Mouse (Mus musculus): ENCODE results near the gene Mesd. TPM values are rescaled to one million over a fixed set of nuclear protein-coding genes. Genes with fewer than 3 reads are reported as not detected.
A peak's percentile ranks its signal among the peaks of the same experiment; 100 is the strongest.

Gene Mesd
- 156 TPM for polyA plus RNA-seq (2021)

DNA sequence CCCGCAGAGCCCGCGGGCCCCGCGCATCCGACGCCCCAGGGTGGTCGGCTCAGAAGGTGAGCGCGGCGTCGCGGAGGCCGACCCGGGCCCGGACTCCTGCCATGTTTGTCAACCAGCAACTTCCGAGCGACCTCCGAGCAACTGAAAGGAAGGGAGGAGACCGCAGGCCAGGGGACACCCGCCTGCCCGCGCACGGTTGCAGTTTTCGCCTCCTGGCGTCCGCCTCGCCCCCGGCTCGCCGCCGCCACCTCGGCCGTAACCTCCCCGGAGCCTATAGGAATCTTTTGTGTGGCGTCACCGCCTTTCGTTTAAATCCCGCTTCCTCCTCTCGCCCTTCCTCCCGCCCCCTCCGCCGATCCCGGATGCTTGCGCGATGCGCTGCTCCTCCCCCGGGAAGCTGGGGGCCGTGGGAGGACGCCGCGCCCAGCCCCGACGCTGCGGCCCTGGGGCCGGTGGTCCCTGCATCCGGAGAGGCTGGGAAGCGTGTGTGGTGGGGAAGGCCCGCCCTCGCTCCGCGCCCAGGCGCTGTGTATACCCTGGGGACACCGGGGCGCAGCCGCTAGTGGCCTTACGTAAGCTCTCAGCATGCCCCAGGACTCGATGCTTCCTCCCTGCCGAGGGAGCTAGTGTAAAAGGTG is at the start of gene Mesd, which contains the start of gene Tlnrd1:
Gene Mesd (plus strand): TSS at position 446 of the 638 bp plus-strand sequence.
Gene Tlnrd1 (minus strand): TSS at position 285 of the 638 bp plus-strand sequence.
- ChIA-PET POLR2A (interaction anchor here (0.6 to 1.0 kb wide), 2 partner anchors 13 to 267 kb away, joined by 3 read pairs; no protein-coding TSS in a partner anchor), CTCF (no interaction called here)
- H3K27me3 ChIP-seq, result no peaks in the 10 kb centered on the region
- DNase-seq (ENCODE audit: low read depth, low spot score) (peak; percentile 35), ATAC-seq (peak; percentile 66)
- no peak for TF ChIP-seq CTCF (IDR thresholded peaks at IDR 0.05)
- in situ Hi-C loops (cut with MboI; ENCODE audit: low pct_unique_long_range_greater_than_20kb), result loop anchor here (10.0 kb wide), 2 partner anchors 209 to 319 kb away; no protein-coding TSS in a partner anchor

DNA sequence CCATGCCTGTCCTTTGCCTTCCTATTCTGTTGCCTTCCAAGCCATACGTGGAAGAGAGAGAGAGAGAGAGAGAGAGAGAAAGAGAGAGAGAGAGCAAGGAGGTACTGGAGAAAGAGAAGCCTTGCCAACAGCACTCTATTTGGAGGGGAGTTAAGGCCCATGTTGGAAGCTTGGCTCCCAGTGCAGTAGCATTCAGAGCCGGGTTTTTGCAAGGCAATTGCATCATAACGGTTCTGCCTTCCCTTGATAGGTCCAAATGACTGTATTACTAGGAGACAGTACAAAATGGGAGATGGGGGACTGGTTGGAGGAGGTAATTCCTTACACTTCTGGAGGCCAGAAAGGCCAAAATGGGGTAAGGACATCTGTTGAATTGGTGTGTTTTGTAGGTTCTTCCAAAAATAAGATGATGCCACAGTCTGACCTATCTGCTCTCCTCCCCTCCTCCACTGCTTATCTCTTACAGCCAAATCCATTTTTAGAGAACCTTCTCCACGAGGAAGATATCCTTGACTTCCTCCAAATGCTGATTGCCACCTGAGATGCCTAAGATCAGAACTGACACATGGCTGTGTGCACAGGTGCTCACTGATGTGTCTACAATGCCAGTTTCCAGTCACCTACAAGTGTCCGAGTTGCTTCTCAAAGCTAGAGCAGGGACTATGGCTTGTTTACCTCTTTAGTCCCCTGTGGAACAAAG is 45.6 kb upstream of the Mesd start:
- POLR2A ChIA-PET, result interaction anchor here (0.5 kb wide), 1 partner anchor 13 kb away, joined by 3 read pairs; no protein-coding TSS in a partner anchor
- no peaks in the 10 kb centered on the region for H3K27me3 ChIP-seq
- in situ Hi-C loops (cut with MboI; ENCODE audit: low pct_unique_long_range_greater_than_20kb), result no loop called here
- DNase-seq (ENCODE audit: low read depth, low spot score) (no peak), ATAC-seq (no peak)
- TF ChIP-seq CTCF (IDR thresholded peaks at IDR 0.05), result no peak
- CTCF ChIA-PET, result interaction anchor here (0.8 to 1.3 kb wide), 2 partner anchors 11 to 24 kb away, joined by 3 read pairs; no protein-coding TSS in a partner anchor

DNA sequence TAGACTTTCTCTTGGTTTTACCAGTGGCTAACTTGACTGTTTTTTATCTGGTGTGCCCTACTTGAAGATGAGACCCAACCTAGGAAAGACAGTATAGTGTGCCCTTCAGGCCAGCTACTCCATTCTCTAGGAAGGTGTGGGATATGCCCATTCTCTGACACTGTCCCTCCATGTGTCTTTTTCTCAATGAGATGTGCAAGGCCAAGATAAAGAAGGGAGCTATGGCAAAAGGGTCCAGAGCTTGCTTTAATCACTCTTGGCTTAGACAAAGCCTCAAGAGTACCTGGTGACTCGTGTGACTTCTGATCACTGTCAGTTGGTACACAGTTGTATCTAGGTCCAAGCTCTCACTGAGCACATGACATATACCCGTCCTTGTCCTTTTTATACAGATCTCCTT is 44.2 kb upstream of the Mesd start:
- POLR2A ChIA-PET, result no interaction called here
- in situ Hi-C loops (cut with MboI; ENCODE audit: low pct_unique_long_range_greater_than_20kb), result no loop called here

DNA sequence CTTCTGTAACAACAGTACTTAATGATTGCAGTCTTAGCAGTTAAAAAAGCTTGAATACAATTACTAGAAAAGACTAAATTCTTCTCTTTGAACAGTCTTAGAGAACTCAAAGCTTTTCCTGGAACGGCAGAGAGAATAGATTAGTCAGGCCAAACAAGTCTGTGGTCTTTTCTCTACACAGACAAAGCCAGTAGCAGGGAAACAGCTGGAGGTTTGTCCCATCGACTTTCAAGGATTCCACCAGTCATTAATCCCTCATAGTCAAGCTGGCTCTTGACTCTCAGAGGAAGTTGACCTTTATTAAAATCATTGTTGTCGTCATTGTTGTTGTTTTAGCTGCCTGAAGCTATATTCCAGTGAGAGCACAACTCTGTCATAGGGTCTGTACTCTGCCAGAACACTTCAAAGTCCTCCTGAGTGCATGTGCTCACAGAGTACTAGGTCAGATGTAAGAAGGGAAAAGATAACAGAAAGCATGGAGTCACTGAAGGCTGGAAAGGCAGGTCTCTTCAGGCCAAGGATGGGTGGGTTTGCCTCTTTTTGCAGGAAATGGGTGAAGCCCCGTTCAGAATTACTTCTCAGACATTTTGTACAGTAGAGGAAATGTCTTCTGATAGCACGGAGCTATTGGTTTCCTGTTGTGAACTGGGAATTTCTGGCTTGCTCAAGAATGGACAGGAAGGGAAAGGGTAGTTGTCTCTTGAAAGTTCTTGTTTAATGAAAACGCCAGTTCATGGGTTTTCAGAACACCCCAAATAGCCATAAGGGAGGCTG is 41.6 kb upstream of the Mesd start:
- TF ChIP-seq CTCF (IDR thresholded peaks at IDR 0.05), result no peak

More for the DNA sequence above, 44.2 kb upstream of the Mesd start:
- no peaks in the 10 kb centered on the region for H3K27me3 ChIP-seq
- ATAC-seq, result no peak
- no peak for TF ChIP-seq CTCF (IDR thresholded peaks at IDR 0.05)
- CTCF ChIA-PET, result no interaction called here
- no peak for DNase-seq (ENCODE audit: low read depth, low spot score)

DNA sequence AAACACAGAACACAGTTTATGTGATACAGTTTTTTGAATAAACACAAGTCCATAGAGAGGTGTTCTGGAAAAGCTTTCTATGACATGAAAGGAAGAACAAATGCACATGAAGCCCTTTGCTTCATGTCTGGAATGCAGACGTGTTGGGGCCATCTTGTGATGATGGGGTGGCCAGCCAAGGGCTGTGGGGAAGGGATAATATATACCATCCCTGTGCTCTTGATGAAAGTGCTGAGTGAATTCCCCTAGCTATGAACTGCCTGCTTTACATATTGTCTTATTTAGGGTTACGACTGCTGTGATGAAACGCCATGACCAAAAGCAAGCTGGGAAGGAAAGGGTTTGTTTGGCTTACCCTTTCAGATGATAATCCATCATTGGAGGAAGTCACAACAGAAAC is 39.5 kb upstream of the Mesd start:
- CTCF ChIA-PET, result no interaction called here
- TF ChIP-seq CTCF (IDR thresholded peaks at IDR 0.05), result no peak
- no peaks in the 10 kb centered on the region for H3K27me3 ChIP-seq
- DNase-seq (ENCODE audit: low read depth, low spot score) (no peak), ATAC-seq (no peak)
- POLR2A ChIA-PET, result no interaction called here
- in situ Hi-C loops (cut with MboI; ENCODE audit: low pct_unique_long_range_greater_than_20kb), result no loop called here

More for the DNA sequence above, 41.6 kb upstream of the Mesd start:
- no peak for ATAC-seq
- CTCF ChIA-PET, result interaction anchor here (0.9 kb wide), 1 partner anchor 10 kb away, joined by 3 read pairs; no protein-coding TSS in a partner anchor
- no peak for DNase-seq (ENCODE audit: low read depth, low spot score)
- POLR2A ChIA-PET, result interaction anchor here (0.6 kb wide), 1 partner anchor 75 kb away, joined by 4 read pairs; no protein-coding TSS in a partner anchor
- in situ Hi-C loops (cut with MboI; ENCODE audit: low pct_unique_long_range_greater_than_20kb), result no loop called here
- H3K27me3 ChIP-seq, result no peaks in the 10 kb centered on the region

DNA sequence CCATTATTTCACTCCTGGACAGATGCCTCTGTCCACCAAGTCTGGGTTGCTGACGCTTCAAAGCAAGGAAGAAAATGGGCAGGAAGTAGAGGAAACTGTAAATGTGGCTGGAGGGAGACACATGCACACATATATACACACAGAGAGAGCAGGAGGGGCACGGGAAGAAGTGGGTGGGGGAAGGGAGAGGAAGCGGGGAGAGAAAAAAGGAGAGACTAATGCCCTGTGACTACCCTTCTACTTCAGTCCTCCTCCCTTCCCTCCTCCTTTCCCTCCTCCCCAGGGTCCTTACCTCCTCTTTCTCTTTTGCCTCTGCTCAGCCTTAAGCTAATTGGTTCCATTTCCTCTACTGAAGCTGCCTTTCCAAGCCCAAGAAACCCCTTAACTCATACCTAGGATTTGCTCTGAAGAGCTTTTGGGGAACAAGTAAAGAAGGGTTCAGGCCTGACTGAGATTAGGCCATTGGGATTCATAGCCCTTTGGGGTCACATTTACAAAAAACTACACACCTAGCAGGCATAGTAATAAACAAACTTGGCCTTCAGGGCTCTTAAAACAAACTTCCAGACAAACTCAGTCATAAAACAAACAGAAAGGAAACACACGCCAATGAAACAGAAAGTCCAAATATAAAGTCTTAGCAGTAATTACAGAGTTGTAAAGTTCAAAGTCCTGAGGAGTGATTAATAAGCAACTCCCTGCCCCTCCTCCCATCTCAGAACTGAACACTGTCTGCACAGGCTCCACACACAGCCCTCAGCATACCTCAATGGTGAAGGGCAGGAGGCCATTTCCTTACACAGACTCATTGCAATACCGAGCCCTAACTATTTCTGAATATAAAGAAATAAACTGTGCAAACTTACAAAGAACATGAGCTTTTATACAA is 36.8 kb upstream of the Mesd start:
- POLR2A ChIA-PET, result interaction anchor here (0.6 kb wide), 1 partner anchor 17 kb away, joined by 3 read pairs; no protein-coding TSS in a partner anchor
- DNase-seq (ENCODE audit: low read depth, low spot score) (no peak), ATAC-seq (no peak)
- in situ Hi-C loops (cut with MboI; ENCODE audit: low pct_unique_long_range_greater_than_20kb), result no loop called here
- TF ChIP-seq CTCF (IDR thresholded peaks at IDR 0.05), result no peak
- CTCF ChIA-PET, result no interaction called here
- H3K27me3 ChIP-seq, result no peaks in the 10 kb centered on the region

DNA sequence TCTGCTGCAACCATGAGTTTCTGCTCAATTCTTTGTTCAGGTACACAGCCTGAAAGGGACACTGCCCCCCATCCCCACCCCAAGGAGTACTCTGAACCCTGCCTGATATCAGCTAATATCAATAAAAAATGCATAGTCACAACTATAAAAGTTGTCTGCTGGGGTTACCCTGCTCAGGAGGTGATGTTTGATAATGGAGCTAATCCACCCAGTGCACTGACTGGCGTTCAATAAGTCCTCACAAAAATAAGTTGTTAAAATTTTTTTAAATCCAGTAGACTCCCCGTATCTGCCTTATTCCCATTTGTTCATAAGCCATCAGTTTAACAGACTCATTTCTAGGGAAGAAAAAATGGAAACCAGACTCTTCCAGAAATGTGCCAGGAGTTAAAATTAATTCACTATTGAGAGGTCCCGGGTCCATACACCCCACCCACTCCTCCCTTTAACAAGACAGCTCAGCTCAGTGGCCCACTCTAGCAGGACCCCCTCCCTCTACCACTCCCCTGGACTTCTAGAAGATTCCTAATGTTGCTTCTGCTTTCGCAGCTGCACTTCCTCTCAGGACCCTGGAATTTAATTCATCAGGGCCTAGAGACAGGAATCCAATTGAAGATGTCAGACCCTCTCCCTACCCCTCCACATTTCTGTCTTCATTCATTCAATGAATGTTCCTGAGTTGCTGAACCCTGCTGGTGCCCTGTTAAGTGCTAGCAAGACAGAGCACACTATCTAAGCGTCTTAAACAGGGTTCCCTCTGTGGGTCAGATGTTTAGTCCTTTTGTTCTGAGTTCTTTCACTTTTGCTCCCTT is 32.5 kb upstream of the Mesd start:
- POLR2A ChIA-PET, result interaction anchor here (0.6 kb wide), 1 partner anchor 14 kb away, joined by 3 read pairs; no protein-coding TSS in a partner anchor
- in situ Hi-C loops (cut with MboI; ENCODE audit: low pct_unique_long_range_greater_than_20kb), result no loop called here
- TF ChIP-seq CTCF (IDR thresholded peaks at IDR 0.05), result no peak
- H3K27me3 ChIP-seq, result no peaks in the 10 kb centered on the region
- CTCF ChIA-PET, result interaction anchor here (0.7 to 1.3 kb wide), 2 partner anchors 9 to 11 kb away, joined by 3 to 6 read pairs; no protein-coding TSS in a partner anchor
- DNase-seq (ENCODE audit: low read depth, low spot score), result no peak
- ATAC-seq, result no peak

DNA sequence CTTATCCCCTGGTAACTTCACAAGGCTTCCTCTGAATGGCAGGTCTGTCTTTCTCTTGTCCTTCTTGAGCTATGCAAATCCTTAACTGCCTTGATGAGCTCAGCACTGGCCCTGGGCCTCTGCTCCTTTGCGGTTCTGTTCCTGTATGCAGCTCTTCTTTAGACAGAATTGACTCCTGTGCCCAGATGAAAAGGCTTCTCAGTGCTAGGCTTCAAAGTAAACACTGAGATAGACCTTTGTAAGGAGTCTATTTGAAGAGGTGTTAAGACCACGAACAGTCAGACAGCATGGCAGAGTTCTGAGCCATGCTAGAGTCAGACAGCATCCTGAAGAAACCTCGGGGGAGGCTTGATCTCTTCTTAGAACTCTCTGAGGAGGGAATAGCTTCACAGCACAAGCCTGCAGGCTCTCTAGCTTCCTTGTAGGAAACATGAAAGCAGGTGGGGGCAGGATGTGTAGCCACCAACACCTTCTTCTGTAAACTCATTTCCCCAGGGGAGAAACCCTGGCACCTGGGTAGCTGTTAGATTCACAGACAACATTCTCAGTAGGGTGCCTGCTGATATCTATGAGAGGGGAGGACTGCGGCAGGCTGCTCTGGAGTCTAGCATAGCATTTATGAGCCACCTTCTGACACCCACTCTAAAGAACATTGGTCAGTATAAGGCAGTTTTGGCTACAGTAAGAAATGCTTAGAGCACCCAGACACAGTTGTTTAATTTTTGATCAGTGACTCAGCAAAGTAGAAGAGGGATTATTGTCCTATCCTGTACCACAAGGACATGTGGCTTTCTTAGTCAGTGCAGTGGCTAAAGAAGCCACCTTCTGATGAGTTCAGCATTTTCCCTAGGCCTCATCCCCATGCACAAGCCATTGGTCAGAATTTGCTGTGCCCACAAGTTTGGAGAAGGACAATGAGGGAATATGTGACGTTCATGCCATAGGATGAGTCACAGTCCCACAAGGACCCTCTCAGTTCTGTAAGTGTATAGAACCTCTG is 31.6 kb upstream of the Mesd start:
- no peaks in the 10 kb centered on the region for H3K27me3 ChIP-seq
- POLR2A ChIA-PET, result interaction anchor here (0.6 to 0.9 kb wide), 2 partner anchors 19 to 37 kb away, joined by 3 to 5 read pairs; no protein-coding TSS in a partner anchor
- in situ Hi-C loops (cut with MboI; ENCODE audit: low pct_unique_long_range_greater_than_20kb), result no loop called here
- no peak for TF ChIP-seq CTCF (IDR thresholded peaks at IDR 0.05)
- DNase-seq (ENCODE audit: low read depth, low spot score), result no peak
- no peak for ATAC-seq
- CTCF ChIA-PET, result interaction anchor here (0.7 to 1.3 kb wide), 2 partner anchors 10 kb away, joined by 3 to 6 read pairs; no protein-coding TSS in a partner anchor

Data from Patski (cell line).